Mouse (Mus musculus) midbrain, embryonic 15.5 days (tissue): Measurements from ENCODE around the gene Herpud2. TPM values are rescaled to one million over a fixed set of nuclear protein-coding genes. Genes with fewer than 3 reads are reported as not detected.

ENCODE experiments used
- ATAC-seq: fragments of 200-750 bp; cut with Nextera tagmentation; replicated peaks from 2 replicates; pipeline ENCODE4 v1.8.0; 2017; ENCODE audit warnings: moderate TSS enrichment
- H3K27ac ChIP-seq: fragments of 300-500 bp; sonication (generic); 2 replicates; pipeline ENCODE4 v1.5.1; 2015; ENCODE audit warnings: mild to moderate bottlenecking, inconsistent platforms
- H3K27me3 ChIP-seq: fragments of 300-500 bp; sonication (generic); replicated peaks from 2 replicates; pipeline ENCODE4 v1.6.1; 2015; ENCODE audit warnings: inconsistent platforms
- H3K36me3 ChIP-seq: fragments of 300-500 bp; sonication (generic); replicated peaks from 2 replicates; pipeline ENCODE4 v1.6.1; 2015; ENCODE audit warnings: inconsistent platforms
- H3K4me1 ChIP-seq: fragments of 300-500 bp; sonication (generic); 2 replicates; pipeline ENCODE4 v1.6.1; 2015; ENCODE audit warnings: inconsistent platforms
- H3K4me2 ChIP-seq: fragments of 300-500 bp; sonication (generic); 2 replicates; pipeline ENCODE4 v1.6.1; 2015; ENCODE audit warnings: inconsistent platforms, mild to moderate bottlenecking, moderate library complexity
- H3K4me3 ChIP-seq: fragments of 300-500 bp; sonication (generic); 2 replicates; pipeline ENCODE4 v1.5.1; 2015; ENCODE audit warnings: mild to moderate bottlenecking, inconsistent platforms
- H3K9ac ChIP-seq: fragments of 300-500 bp; sonication (generic); 2 replicates; pipeline ENCODE4 v1.6.1; 2015; ENCODE audit warnings: mild to moderate bottlenecking, inconsistent platforms
- H3K9me3 ChIP-seq: fragments of 300-500 bp; sonication (generic); 2 replicates; pipeline ENCODE4 v1.6.1; 2016; ENCODE audit warnings: inconsistent platforms
- WGBS: fragments of 180-500 bp; shearing (Covaris S2); methylation state at CpG from one replicate; pipeline ENCODE4 v1.1.7; 2015; ENCODE audit warnings: mixed read lengths; 5-methylcytosine and 5-hydroxymethylcytosine counted together
- polyA plus RNA-seq: library from polyadenylated mRNA; unstranded; fragments of >200 nt; fragmentation: Nextera tagmentation; extraction: Ambion mirVana; gene quantifications from 2 replicates; pipeline ENCODE4 v1.2.1, GENCODE M21; 2015

Herpud2 gene
- polyA plus RNA-seq, 1 experiment from 2014 or later = 33.6 TPM

- no peak overlapping the region for H3K27ac ChIP-seq
- H3K4me3 ChIP-seq = no peak overlapping the region
- H3K27me3 ChIP-seq = no peaks in the 10 kb centered on the region
- no peak overlapping the region for H3K9ac ChIP-seq
- no peak overlapping the region for H3K4me2 ChIP-seq
- no peak for ATAC-seq
- no peaks in the 10 kb centered on the region for H3K4me1 ChIP-seq
- no peaks in the 10 kb centered on the region for H3K36me3 ChIP-seq
- WGBS = 72% methylated on average over 5 of the region's 5 CpGs
- no peaks in the 10 kb centered on the region for H3K9me3 ChIP-seq
Measured at GRCm38 (mm10) chr9:25174614-25175013, 23.0 kb upstream of the Herpud2 start.

- Histone ChIP-seq H3K36me3 (no peaks in the 10 kb centered on the region), H3K4me1 (no peaks in the 10 kb centered on the region), H3K9ac (no peak overlapping the region), H3K27ac (no peak overlapping the region), H3K4me2 (no peak overlapping the region), H3K4me3 (no peak overlapping the region), H3K27me3 (no peaks in the 10 kb centered on the region), H3K9me3 (no peaks in the 10 kb centered on the region)
- no peak for ATAC-seq
- WGBS = 78% methylated on average over 4 of the region's 4 CpGs
Measured at GRCm38 (mm10) chr9:25173171-25173570, 21.6 kb upstream of the Herpud2 start.

GRCm38 (mm10) chr9:25169626-25170025 lies 18.0 kb upstream of the Herpud2 start:
- Histone ChIP-seq H3K4me3 (no peak overlapping the region), H3K4me2 (no peak overlapping the region), H3K4me1 (no peaks in the 10 kb centered on the region), H3K27ac (no peak overlapping the region), H3K9me3 (no peaks in the 10 kb centered on the region), H3K27me3 (no peaks in the 10 kb centered on the region), H3K9ac (no peak overlapping the region), H3K36me3 (no peaks in the 10 kb centered on the region)
- ATAC-seq = no peak

- WGBS = 30% methylated on average over 6 of the region's 6 CpGs
Measured at GRCm38 (mm10) chr9:25167458-25168084, 16.0 kb upstream of the Herpud2 start.

GRCm38 (mm10) chr9:25158218-25158617 lies 6.6 kb upstream of the Herpud2 start:
- Histone ChIP-seq H3K9ac (no peak overlapping the region), H3K4me2 (no peak overlapping the region), H3K4me3 (no peak overlapping the region), H3K4me1 (no peaks in the 10 kb centered on the region), H3K9me3 (no peaks in the 10 kb centered on the region), H3K27me3 (no peaks in the 10 kb centered on the region), H3K36me3 (no peaks in the 10 kb centered on the region), H3K27ac (no peak overlapping the region)
- WGBS = 82% methylated on average over 4 of the region's 4 CpGs
- ATAC-seq = no peak

More at GRCm38 (mm10) chr9:25167458-25168084, 16.0 kb upstream of the Herpud2 start:
- Histone ChIP-seq H3K27me3 (no peaks in the 10 kb centered on the region), H3K9me3 (no peaks in the 10 kb centered on the region), H3K9ac (no peak overlapping the region), H3K36me3 (no peaks in the 10 kb centered on the region), H3K4me2 (no peak overlapping the region), H3K4me1 (no peaks in the 10 kb centered on the region), H3K27ac (no peak overlapping the region), H3K4me3 (no peak overlapping the region)
- ATAC-seq = 0 out of 2 replicates have a peak, but pooled peaks have one; percentile 67

- Histone ChIP-seq H3K27me3 (no peaks in the 10 kb centered on the region), H3K9me3 (no peaks in the 10 kb centered on the region), H3K27ac (no peak overlapping the region), H3K9ac (no peak overlapping the region), H3K36me3 (no peaks in the 10 kb centered on the region), H3K4me3 (no peak overlapping the region), H3K4me2 (no peak overlapping the region), H3K4me1 (peaks cover 8% of the 10 kb centered on the region; the same call in 1 of the 2 replicates)
- 11% methylated on average over 1 of the region's 1 CpGs for WGBS
- no peak for ATAC-seq
Measured at GRCm38 (mm10) chr9:25156377-25156776, 4.8 kb upstream of the Herpud2 start.

- Histone ChIP-seq H3K36me3 (no peaks in the 10 kb centered on the region), H3K9ac (no peak overlapping the region), H3K27me3 (no peaks in the 10 kb centered on the region), H3K4me2 (no peak overlapping the region), H3K27ac (no peak overlapping the region), H3K4me1 (peaks cover 29% of the 10 kb centered on the region), H3K9me3 (no peaks in the 10 kb centered on the region), H3K4me3 (no peak overlapping the region)
- ATAC-seq = no peak
Measured at GRCm38 (mm10) chr9:25153066-25153465, 1.4 kb upstream of the Herpud2 start.

GRCm38 (mm10) chr9:25152457-25152856 lies 837 bp upstream of the Herpud2 start:
- Histone ChIP-seq H3K36me3 (no peaks in the 10 kb centered on the region), H3K4me2 (peak overlapping the region; percentile 76), H3K9ac (peak overlapping the region; percentile 94), H3K4me1 (peaks cover 31% of the 10 kb centered on the region), H3K9me3 (no peaks in the 10 kb centered on the region), H3K27me3 (no peaks in the 10 kb centered on the region), H3K27ac (peak overlapping the region; percentile 98), H3K4me3 (peak overlapping the region; percentile 98)
- ATAC-seq = no peak
- 16% methylated on average over 1 of the region's 1 CpGs for WGBS

- Histone ChIP-seq H3K9ac (peak overlapping the region; percentile 94), H3K4me2 (peak overlapping the region; percentile 76), H3K9me3 (no peaks in the 10 kb centered on the region), H3K4me1 (peaks cover 37% of the 10 kb centered on the region), H3K27ac (peak overlapping the region; percentile 98), H3K27me3 (no peaks in the 10 kb centered on the region), H3K4me3 (peak overlapping the region; percentile 98), H3K36me3 (no peaks in the 10 kb centered on the region)
- peak; percentile 76 for ATAC-seq
- under 1% methylated on average over 73 of the region's 73 CpGs for WGBS
Measured at GRCm38 (mm10) chr9:25150791-25151610, 619 bp downstream of the Herpud2 start.

- no peak overlapping the region for H3K27ac ChIP-seq
- H3K4me2 ChIP-seq = peak overlapping the region; percentile 47
- H3K4me1 ChIP-seq = peaks cover 39% of the 10 kb centered on the region
- no peaks in the 10 kb centered on the region for H3K36me3 ChIP-seq
- no peak overlapping the region for H3K9ac ChIP-seq
- H3K9me3 ChIP-seq = no peaks in the 10 kb centered on the region
- peak overlapping the region; percentile 12 for H3K4me3 ChIP-seq
- H3K27me3 ChIP-seq = no peaks in the 10 kb centered on the region
- no peak for ATAC-seq
Measured at GRCm38 (mm10) chr9:25148767-25149166, 2.9 kb downstream of the Herpud2 start.

GRCm38 (mm10) chr9:25145925-25146324 lies 5.7 kb downstream of the Herpud2 start:
- 93% methylated on average over 1 of the region's 1 CpGs for WGBS
- no peak overlapping the region for H3K27ac ChIP-seq

GRCm38 (mm10) chr9:25143950-25144349 lies 7.7 kb downstream of the Herpud2 start:
- Histone ChIP-seq H3K9ac (no peak overlapping the region), H3K27me3 (no peaks in the 10 kb centered on the region), H3K27ac (no peak overlapping the region), H3K9me3 (no peaks in the 10 kb centered on the region), H3K4me3 (no peak overlapping the region), H3K4me2 (no peak overlapping the region), H3K36me3 (no peaks in the 10 kb centered on the region), H3K4me1 (peaks cover 22% of the 10 kb centered on the region)
- ATAC-seq = no peak

More at GRCm38 (mm10) chr9:25145925-25146324, 5.7 kb downstream of the Herpud2 start:
- H3K9ac ChIP-seq = no peak overlapping the region
- H3K36me3 ChIP-seq = no peaks in the 10 kb centered on the region
- H3K4me1 ChIP-seq = peaks cover 34% of the 10 kb centered on the region
- no peak overlapping the region for H3K4me2 ChIP-seq
- H3K27me3 ChIP-seq = no peaks in the 10 kb centered on the region
- H3K4me3 ChIP-seq = no peak overlapping the region
- H3K9me3 ChIP-seq = no peaks in the 10 kb centered on the region
- ATAC-seq = no peak

GRCm38 (mm10) chr9:25142988-25143387 lies 8.6 kb downstream of the Herpud2 start:
- H3K4me1 ChIP-seq = peaks cover 13% of the 10 kb centered on the region
- no peaks in the 10 kb centered on the region for H3K36me3 ChIP-seq
- H3K4me2 ChIP-seq = no peak overlapping the region
- H3K9me3 ChIP-seq = no peaks in the 10 kb centered on the region
- H3K9ac ChIP-seq = no peak overlapping the region
- no peak overlapping the region for H3K4me3 ChIP-seq
- no peaks in the 10 kb centered on the region for H3K27me3 ChIP-seq
- ATAC-seq = no peak
- WGBS = 93% methylated on average over 1 of the region's 1 CpGs
- no peak overlapping the region for H3K27ac ChIP-seq
